29 mouse cellular contexts compared by ENCODE assay signal in genomic region chr10:80997332-80997731, GRCm38 (mm10). TPM values are rescaled to one million over a fixed set of nuclear protein-coding genes. Genes with fewer than 3 reads are reported as not detected.
"Had no signal": no experiment of that assay in that cellular context is flagged by ENCODE, and none has a peak within 500 bp of the region (broad histone marks: within the 10 kb centered on the region; RNA-seq: fewer than 3 reads in every experiment).

No protein-coding gene starts in this region.

- H3K27ac ChIP-seq: gastrocnemius, adult 2 months; heart, embryonic 10.5 days; hindbrain, embryonic 13.5 days; hindbrain, embryonic 15.5 days; hindbrain, postnatal 0 days; intestine, embryonic 15.5 days; limb, embryonic 13.5 days; limb, embryonic 15.5 days; liver, embryonic 13.5 days; liver, embryonic 15.5 days had no signal

- DNase-seq: gastrocnemius, adult 2 months; gastrocnemius, postnatal 10 days; gastrocnemius, postnatal 25 days; heart, adult 18-20 months; heart, postnatal 10 days; heart, postnatal 36 days; kidney, adult 18-20 months; kidney, adult 8-10 months; kidney, postnatal 10 days; kidney, postnatal 25 days; kidney, postnatal 4 days; left cerebral cortex, postnatal 4 days; liver, embryonic 13.5 days; liver, postnatal 0 days had no signal

- ATAC-seq: hindbrain, postnatal 0 days; inflammation-experienced regulatory T-cells, adult 6 months; intestine, embryonic 15.5 days; intestine, postnatal 0 days; liver, postnatal 0 days had no signal

- H3K4me2 ChIP-seq: heart, embryonic 12.5 days; hindbrain, embryonic 13.5 days; hindbrain, embryonic 15.5 days; intestine, embryonic 15.5 days; limb, embryonic 13.5 days; limb, embryonic 15.5 days; liver, embryonic 13.5 days; liver, embryonic 15.5 days had no signal

- H3K9me3 ChIP-seq: heart, embryonic 10.5 days; heart, embryonic 12.5 days; hindbrain, embryonic 13.5 days; hindbrain, embryonic 15.5 days; intestine, embryonic 15.5 days; limb, embryonic 13.5 days; limb, embryonic 15.5 days; liver, embryonic 13.5 days; liver, embryonic 15.5 days had no signal

- H3K36me3 ChIP-seq: heart, embryonic 10.5 days; heart, embryonic 12.5 days; hindbrain, embryonic 13.5 days; hindbrain, embryonic 15.5 days; intestine, embryonic 15.5 days; limb, embryonic 13.5 days; limb, embryonic 15.5 days; liver, embryonic 13.5 days; liver, embryonic 15.5 days had no signal

- H3K4me3 ChIP-seq: gastrocnemius, adult 2 months; heart, embryonic 10.5 days; heart, embryonic 12.5 days; hindbrain, embryonic 13.5 days; hindbrain, embryonic 15.5 days; intestine, embryonic 15.5 days; limb, embryonic 13.5 days; limb, embryonic 15.5 days; liver, embryonic 13.5 days; liver, embryonic 15.5 days had no signal

- H3K9ac ChIP-seq: heart, embryonic 12.5 days; hindbrain, embryonic 13.5 days; hindbrain, embryonic 15.5 days; intestine, embryonic 15.5 days; limb, embryonic 15.5 days; liver, embryonic 13.5 days; liver, embryonic 15.5 days; liver, postnatal 0 days had no signal

RNA-seq across cellular contexts. Expression of gene Gng7, which starts 17.4 kb away (rescaled TPM):
- polyA plus RNA-seq: inflammation-experienced regulatory T-cells, adult 6 months had no signal

RNA-seq across cellular contexts. Expression of gene Diras1, which starts 28.1 kb away (rescaled TPM):
- total RNA-seq: granulocyte monocyte progenitor cell, adult 5-6 weeks; heart, adult 18-20 months; heart, postnatal 10 days; heart, postnatal 36 days; hematopoietic stem cell, adult 5-6 weeks; liver, adult 2 months had no signal
- polyA plus RNA-seq: heart, embryonic 12.5 days; heart, embryonic 14.5 days; inflammation-experienced regulatory T-cells, adult 6 months; liver, adult 2 months; liver, postnatal 0 days had no signal
